Mouse (Mus musculus): ENCODE measurements around the gene Ramac. TPM values are rescaled to one million over a fixed set of nuclear protein-coding genes. Genes with fewer than 3 reads are reported as not detected.
A peak's percentile ranks its signal among the peaks of the same experiment; 100 is the strongest.

Ramac gene
- polyA plus RNA-seq, 1 experiment from 2014 or later, result 145 TPM

GRCm38 (mm10) chr7:81731181-81731651 is 31.5 kb upstream of the Ramac start:
- Histone ChIP-seq H3K36me3 (ENCODE audit: control insufficient read depth, insufficient read depth, low read length) (no peaks in the 10 kb centered on the region), H3K4me3 (ENCODE audit: low read length) (no peak overlapping the region), H3K4me1 (ENCODE audit: control insufficient read depth, insufficient read depth, low read depth, low read length) (no peaks in the 10 kb centered on the region), H3K27ac (ENCODE audit: low read depth, low read length) (no peak overlapping the region), H3K9ac (ENCODE audit: low read depth, low read length) (no peak overlapping the region), H3K4me2 (ENCODE audit: low read length) (no peak overlapping the region), H3K27me3 (replicated peaks; ENCODE audit: control insufficient read depth, insufficient read depth, low read length) (no peaks in the 10 kb centered on the region), H3K9me3 (ENCODE audit: control insufficient read depth, low read length) (no peaks in the 10 kb centered on the region)
- WGBS, result 86% methylated on average over 6 of the region's 6 CpGs
- ATAC-seq, result no peak

DNA sequence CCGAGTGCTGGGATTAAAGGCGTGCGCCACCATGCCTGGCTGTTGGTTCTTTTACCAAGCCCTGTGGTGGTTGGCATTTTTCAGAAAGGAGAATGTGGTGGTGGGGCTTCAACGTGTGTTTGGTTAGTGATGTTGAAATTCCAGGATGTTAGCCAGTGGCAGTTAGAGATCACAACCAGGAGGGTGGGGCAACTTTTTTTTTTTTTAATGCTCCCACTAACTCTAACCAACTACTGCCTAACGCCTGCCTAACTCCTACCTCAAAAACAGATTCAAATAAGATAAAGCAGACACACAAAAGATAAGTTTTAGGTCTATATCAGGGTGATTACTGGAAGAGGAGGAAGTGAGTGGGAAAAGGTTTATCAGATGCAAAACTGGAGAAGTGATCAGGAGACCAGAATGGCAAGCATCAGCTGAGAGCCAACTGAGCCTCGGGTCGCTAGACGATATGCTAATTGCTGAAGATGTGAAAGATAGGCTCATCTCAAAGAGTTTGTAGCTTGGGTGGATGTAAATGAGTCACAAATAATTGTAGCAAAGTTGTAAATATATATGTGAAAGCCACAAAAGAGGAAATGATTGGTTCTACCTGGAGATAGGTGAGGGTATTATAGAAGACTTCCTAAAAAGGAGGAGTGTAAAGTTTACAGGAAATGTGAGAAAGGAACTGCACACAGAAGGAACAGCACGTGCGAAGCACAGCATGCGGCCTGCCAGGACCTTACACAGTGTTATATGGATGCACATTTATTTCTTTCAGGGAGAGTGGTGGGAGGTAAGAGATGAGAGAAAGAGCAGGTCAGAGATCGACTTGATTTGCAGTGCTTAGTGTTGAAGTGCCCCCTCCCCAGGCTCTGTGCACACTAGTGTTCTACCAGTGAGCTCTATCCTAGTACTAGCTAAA is 30.3 kb upstream of the Ramac start:
- WGBS, result 87% methylated on average over 12 of the region's 12 CpGs
- H3K4me2 ChIP-seq (ENCODE audit: low read length), result no peak overlapping the region
- no peak overlapping the region for H3K27ac ChIP-seq (ENCODE audit: low read depth, low read length)
- no peaks in the 10 kb centered on the region for H3K4me1 ChIP-seq (ENCODE audit: control insufficient read depth, insufficient read depth, low read depth, low read length)
- no peak for ATAC-seq
- H3K36me3 ChIP-seq (ENCODE audit: control insufficient read depth, insufficient read depth, low read length), result no peaks in the 10 kb centered on the region
- no peak overlapping the region for H3K9ac ChIP-seq (ENCODE audit: low read depth, low read length)
- H3K4me3 ChIP-seq (ENCODE audit: low read length), result no peak overlapping the region
- no peaks in the 10 kb centered on the region for H3K9me3 ChIP-seq (ENCODE audit: control insufficient read depth, low read length)
- no peaks in the 10 kb centered on the region for H3K27me3 ChIP-seq (replicated peaks; ENCODE audit: control insufficient read depth, insufficient read depth, low read length)

GRCm38 (mm10) chr7:81735300-81736048 is 27.3 kb upstream of the Ramac start:
- H3K27ac ChIP-seq (ENCODE audit: low read depth, low read length), result no peak overlapping the region
- no peaks in the 10 kb centered on the region for H3K36me3 ChIP-seq (ENCODE audit: control insufficient read depth, insufficient read depth, low read length)
- H3K4me1 ChIP-seq (ENCODE audit: control insufficient read depth, insufficient read depth, low read depth, low read length), result no peaks in the 10 kb centered on the region
- no peaks in the 10 kb centered on the region for H3K9me3 ChIP-seq (ENCODE audit: control insufficient read depth, low read length)
- H3K4me3 ChIP-seq (ENCODE audit: low read length), result no peak overlapping the region
- H3K27me3 ChIP-seq (replicated peaks; ENCODE audit: control insufficient read depth, insufficient read depth, low read length), result no peaks in the 10 kb centered on the region
- whole genome bisulfite sequencing, result 67% methylated on average over 9 of the region's 9 CpGs
- H3K9ac ChIP-seq (ENCODE audit: low read depth, low read length), result no peak overlapping the region
- no peak for ATAC-seq
- H3K4me2 ChIP-seq (ENCODE audit: low read length), result no peak overlapping the region

GRCm38 (mm10) chr7:81738720-81739385 is 23.9 kb upstream of the Ramac start:
- 83% methylated on average over 8 of the region's 8 CpGs for WGBS
- ATAC-seq, result no peak
- no peaks in the 10 kb centered on the region for H3K9me3 ChIP-seq (ENCODE audit: control insufficient read depth, low read length)
- no peak overlapping the region for H3K4me2 ChIP-seq (ENCODE audit: low read length)
- no peaks in the 10 kb centered on the region for H3K27me3 ChIP-seq (replicated peaks; ENCODE audit: control insufficient read depth, insufficient read depth, low read length)
- no peaks in the 10 kb centered on the region for H3K36me3 ChIP-seq (ENCODE audit: control insufficient read depth, insufficient read depth, low read length)
- no peak overlapping the region for H3K9ac ChIP-seq (ENCODE audit: low read depth, low read length)
- H3K4me1 ChIP-seq (ENCODE audit: control insufficient read depth, insufficient read depth, low read depth, low read length), result no peaks in the 10 kb centered on the region
- H3K27ac ChIP-seq (ENCODE audit: low read depth, low read length), result no peak overlapping the region
- no peak overlapping the region for H3K4me3 ChIP-seq (ENCODE audit: low read length)

DNA sequence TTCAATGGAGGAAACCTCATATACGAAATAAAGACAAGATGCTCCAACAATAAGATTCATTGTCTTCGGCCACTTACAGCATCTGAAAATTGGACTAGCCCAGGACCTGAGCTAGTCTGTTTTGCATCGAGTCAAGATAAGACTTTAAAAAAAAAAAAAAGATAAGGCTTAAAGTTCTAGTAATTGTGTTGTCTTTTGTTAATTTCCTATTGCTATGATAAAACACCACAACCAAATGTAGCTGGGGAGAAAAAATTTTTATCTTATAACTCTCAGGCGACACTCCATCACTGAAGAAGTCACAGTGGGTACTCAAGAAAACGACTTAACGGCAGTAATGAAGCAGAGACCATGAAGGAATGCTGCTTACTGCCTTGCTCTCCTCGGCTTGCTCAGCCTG is 22.7 kb upstream of the Ramac start:
- Histone ChIP-seq H3K4me1 (ENCODE audit: control insufficient read depth, insufficient read depth, low read depth, low read length) (no peaks in the 10 kb centered on the region), H3K4me2 (ENCODE audit: low read length) (no peak overlapping the region), H3K27me3 (replicated peaks; ENCODE audit: control insufficient read depth, insufficient read depth, low read length) (no peaks in the 10 kb centered on the region), H3K27ac (ENCODE audit: low read depth, low read length) (no peak overlapping the region), H3K36me3 (ENCODE audit: control insufficient read depth, insufficient read depth, low read length) (no peaks in the 10 kb centered on the region), H3K4me3 (ENCODE audit: low read length) (no peak overlapping the region), H3K9me3 (ENCODE audit: control insufficient read depth, low read length) (no peaks in the 10 kb centered on the region), H3K9ac (ENCODE audit: low read depth, low read length) (no peak overlapping the region)
- no peak for ATAC-seq
- 95% methylated on average over 7 of the region's 7 CpGs for WGBS

GRCm38 (mm10) chr7:81744145-81744544 is 18.6 kb upstream of the Ramac start:
- no peak for ATAC-seq
- no peak overlapping the region for H3K9ac ChIP-seq (ENCODE audit: low read depth, low read length)
- 72% methylated on average over 4 of the region's 4 CpGs for WGBS
- no peak overlapping the region for H3K27ac ChIP-seq (ENCODE audit: low read depth, low read length)
- H3K4me1 ChIP-seq (ENCODE audit: control insufficient read depth, insufficient read depth, low read depth, low read length), result no peaks in the 10 kb centered on the region
- H3K36me3 ChIP-seq (ENCODE audit: control insufficient read depth, insufficient read depth, low read length), result no peaks in the 10 kb centered on the region
- no peaks in the 10 kb centered on the region for H3K9me3 ChIP-seq (ENCODE audit: control insufficient read depth, low read length)
- no peak overlapping the region for H3K4me2 ChIP-seq (ENCODE audit: low read length)
- H3K27me3 ChIP-seq (replicated peaks; ENCODE audit: control insufficient read depth, insufficient read depth, low read length), result no peaks in the 10 kb centered on the region
- H3K4me3 ChIP-seq (ENCODE audit: low read length), result no peak overlapping the region

- 94% methylated on average over 3 of the region's 3 CpGs for WGBS
- no peak overlapping the region for H3K4me3 ChIP-seq (ENCODE audit: low read length)
- no peak overlapping the region for H3K27ac ChIP-seq (ENCODE audit: low read depth, low read length)
- no peaks in the 10 kb centered on the region for H3K27me3 ChIP-seq (replicated peaks; ENCODE audit: control insufficient read depth, insufficient read depth, low read length)
- no peak overlapping the region for H3K4me2 ChIP-seq (ENCODE audit: low read length)
- ATAC-seq, result no peak
- H3K9me3 ChIP-seq (ENCODE audit: control insufficient read depth, low read length), result no peaks in the 10 kb centered on the region
- no peaks in the 10 kb centered on the region for H3K36me3 ChIP-seq (ENCODE audit: control insufficient read depth, insufficient read depth, low read length)
- H3K4me1 ChIP-seq (ENCODE audit: control insufficient read depth, insufficient read depth, low read depth, low read length), result no peaks in the 10 kb centered on the region
- no peak overlapping the region for H3K9ac ChIP-seq (ENCODE audit: low read depth, low read length)
These were observed 14.8 kb upstream of the Ramac start for GRCm38 (mm10) chr7:81747956-81748355.

- Histone ChIP-seq H3K36me3 (ENCODE audit: control insufficient read depth, insufficient read depth, low read length) (no peaks in the 10 kb centered on the region), H3K4me1 (ENCODE audit: control insufficient read depth, insufficient read depth, low read depth, low read length) (peaks cover 9% of the 10 kb centered on the region), H3K9me3 (ENCODE audit: control insufficient read depth, low read length) (no peaks in the 10 kb centered on the region), H3K9ac (ENCODE audit: low read depth, low read length) (peak overlapping the region; percentile 78), H3K27me3 (replicated peaks; ENCODE audit: control insufficient read depth, insufficient read depth, low read length) (no peaks in the 10 kb centered on the region), H3K4me2 (ENCODE audit: low read length) (peak overlapping the region; percentile 95), H3K27ac (ENCODE audit: low read depth, low read length) (peak overlapping the region; percentile 70), H3K4me3 (ENCODE audit: low read length) (peak overlapping the region; percentile 98)
- WGBS, result 3% methylated on average over 48 of the region's 60 CpGs
- peak; percentile 61; the same call in 1 of the 2 replicates for ATAC-seq
These were observed 553 bp downstream of the Ramac start for GRCm38 (mm10) chr7:81763110-81763845.

All from hindbrain, embryonic 16.5 days (tissue).